Mouse (Mus musculus) adipose tissue, adult 10 weeks (tissue): ENCODE measurements around the gene Nln. TPM values are rescaled to one million over a fixed set of nuclear protein-coding genes. Genes with fewer than 3 reads are reported as not detected.

Experiments
- polyA plus RNA-seq: library from polyadenylated mRNA; stranded (reverse); fragments of 350-450 nt; fragmentation: Illumina TruSeq; extraction: RNeasy Lipid Tissue Mini Kit (QIAGEN cat#74804); gene quantifications from one replicate; pipeline ENCODE4 v1.2.3, GENCODE M21; 2014; ENCODE audit warnings: low read depth, low replicate concordance

Nln gene
- polyA plus RNA-seq = 17.2 TPM

GRCm38 (mm10) chr13:104109288-104109815 is at the start of gene Nln, which contains the start of gene Sgtb:
Nln (minus strand) TSS chr13:104109614.
Sgtb (plus strand) TSS chr13:104109741.

Other genes starting within 250 kb of the Nln start
- 37.6 TPM for gene Erbin, start 189.1 kb downstream of the Nln start, polyA plus RNA-seq
- 2.6 TPM for gene Sgtb, start 127 bp upstream of the Nln start, polyA plus RNA-seq
- gene Trappc13, start 68.9 kb upstream of the Nln start, polyA plus RNA-seq = 25.2 TPM
- gene Trim23, start 69.2 kb upstream of the Nln start, polyA plus RNA-seq = 17.0 TPM
- gene Cenpk, start 119.0 kb upstream of the Nln start, polyA plus RNA-seq = 3.2 TPM
- 9.5 TPM for gene Ppwd1, start 119.2 kb upstream of the Nln start, polyA plus RNA-seq
- 2.3 TPM for gene Adamts6, start 178.2 kb upstream of the Nln start, polyA plus RNA-seq